ENCODE assay signal across 10 mouse cellular contexts in the genomic region with DNA sequence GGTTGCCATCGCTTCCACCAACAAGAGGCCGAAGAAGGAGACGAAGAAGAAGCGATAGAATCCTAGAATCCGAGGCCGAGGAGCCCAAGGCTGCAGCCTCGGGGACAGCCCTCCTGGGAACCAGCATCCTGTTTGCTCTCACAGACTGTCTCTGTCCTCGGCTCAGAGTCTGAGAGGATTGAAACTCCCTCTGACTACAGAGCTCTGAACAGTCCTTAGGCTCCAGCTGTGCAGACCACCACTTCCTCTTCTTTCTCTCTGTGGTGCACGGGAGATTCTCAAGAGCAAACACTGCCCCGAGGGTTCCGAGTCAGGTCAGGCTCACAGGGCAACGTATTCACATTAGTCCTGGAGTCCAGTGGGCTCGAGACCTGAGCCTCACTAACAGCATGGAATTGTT. TPM values are rescaled to one million over a fixed set of nuclear protein-coding genes. Genes with fewer than 3 reads are reported as not detected.
DNase-seq lines count a peak whose midpoint lies in the region; ATAC-seq lines count a peak whose summit lies in the region.
"Had no signal": no experiment of that assay in that cellular context is flagged by ENCODE, and none has a peak within 500 bp of the region (broad histone marks: within the 10 kb centered on the region; RNA-seq: fewer than 3 reads in every experiment).

No protein-coding gene starts in this region.

- no peaks in the 10 kb centered on the region for H3K27me3 ChIP-seq in lung, embryonic 15.5 days
- H3K27me3 ChIP-seq in embryonic facial prominence, embryonic 14.5 days (replicated peaks; ENCODE audit: control insufficient read depth, insufficient read depth, low read length) = no peaks in the 10 kb centered on the region

- H3K36me3 ChIP-seq in lung, embryonic 15.5 days = peaks cover 14% of the 10 kb centered on the region
- H3K36me3 ChIP-seq in embryonic facial prominence, embryonic 14.5 days (ENCODE audit: control insufficient read depth, insufficient read depth, low read length) = peaks cover 36% of the 10 kb centered on the region

- WGBS in lung, embryonic 15.5 days = 46% methylated on average over 13 of the region's 13 CpGs
- 30% methylated on average over 13 of the region's 13 CpGs for WGBS in embryonic facial prominence, embryonic 14.5 days

- H3K9ac ChIP-seq in lung, embryonic 15.5 days = no peak overlapping the region
- H3K9ac ChIP-seq in embryonic facial prominence, embryonic 14.5 days (ENCODE audit: low read depth, low read length) = peak overlapping the region; percentile 3; the same call in 1 of the 2 replicates

- no peak for ATAC-seq in lung, embryonic 15.5 days (ENCODE audit: borderline replicate concordance, extremely low read depth, low FRiP score, low TSS enrichment)
- ATAC-seq in embryonic facial prominence, embryonic 14.5 days (ENCODE audit: low read depth) = no peak
- ATAC-seq in megakaryocyte progenitor cell, adult 5-6 weeks (replicated peaks; ENCODE audit: poor library complexity) = peak; percentile 84

- H3K4me1 ChIP-seq in lung, embryonic 15.5 days = peaks cover 44% of the 10 kb centered on the region
- no peaks in the 10 kb centered on the region for H3K4me1 ChIP-seq in embryonic facial prominence, embryonic 14.5 days (ENCODE audit: control insufficient read depth, insufficient read depth, low read length)

- no peaks in the 10 kb centered on the region for H3K9me3 ChIP-seq in lung, embryonic 15.5 days
- no peaks in the 10 kb centered on the region for H3K9me3 ChIP-seq in embryonic facial prominence, embryonic 14.5 days (ENCODE audit: control insufficient read depth, low read length)

- DNase-seq in lung, postnatal 36 days = no peak
- DNase-seq in embryonic facial prominence, embryonic 14.5 days (ENCODE audit: low spot score) = peak; percentile 23
- peak; percentile 45 for DNase-seq in thymus, postnatal 14 days
- no peak for DNase-seq in kidney, postnatal 25 days
- no peak for DNase-seq in kidney, postnatal 4 days
- DNase-seq: gastrocnemius, postnatal 10 days; lung, postnatal 4 days had no signal

- no peak overlapping the region for H3K4me3 ChIP-seq in lung, embryonic 15.5 days
- H3K4me3 ChIP-seq in embryonic facial prominence, embryonic 14.5 days (ENCODE audit: low read depth, low read length) = no peak overlapping the region

- peak overlapping the region; percentile 95 for H3K27ac ChIP-seq in lung, embryonic 15.5 days
- H3K27ac ChIP-seq in embryonic facial prominence, embryonic 14.5 days (replicated peaks; ENCODE audit: low read depth, low read length) = no peak overlapping the region

- H3K4me2 ChIP-seq in lung, embryonic 15.5 days = no peak overlapping the region
- H3K4me2 ChIP-seq in embryonic facial prominence, embryonic 14.5 days (ENCODE audit: low read depth, low read length) = no peak overlapping the region

RNA-seq across cellular contexts. Expression of a gene that starts 22.3 kb away (rescaled TPM):
- 24.0 and 24.8 TPM in 2 replicates for polyA plus RNA-seq in lung, embryonic 15.5 days (2015; fragmentation: Nextera tagmentation; extraction: Ambion mirVana)
- polyA plus RNA-seq in embryonic facial prominence, embryonic 14.5 days (2014; fragmentation: Nextera tagmentation; extraction: Ambion mirVana) = 12.6 and 16.2 TPM in 2 replicates
- 0.27 TPM in 1 of 2 replicates, not detected in the other for total RNA-seq in megakaryocyte progenitor cell, adult 5-6 weeks (2015)
- total RNA-seq in megakaryocyte progenitor cell, adult 5-6 weeks (2017) = 0.07 TPM in 1 of 2 replicates, not detected in the other

RNA-seq across cellular contexts. Expression of a gene that starts 28.6 kb away (rescaled TPM):
- 83.9 and 89.4 TPM in 2 replicates for polyA plus RNA-seq in lung, embryonic 15.5 days (2015; fragmentation: Nextera tagmentation; extraction: Ambion mirVana)
- 39.7 and 43.3 TPM in 2 replicates for polyA plus RNA-seq in embryonic facial prominence, embryonic 14.5 days (2014; fragmentation: Nextera tagmentation; extraction: Ambion mirVana)
- 14.2 and 17.9 TPM in 2 replicates for total RNA-seq in megakaryocyte progenitor cell, adult 5-6 weeks (2015)
- total RNA-seq in megakaryocyte progenitor cell, adult 5-6 weeks (2017) = 6.2 and 7.5 TPM in 2 replicates

RNA-seq across cellular contexts. Expression of a gene that starts 48.7 kb away (rescaled TPM):
- not detected in 2 replicates for polyA plus RNA-seq in lung, embryonic 15.5 days (2015; fragmentation: Nextera tagmentation; extraction: Ambion mirVana)
- 0.51 TPM in 1 of 2 replicates, not detected in the other for polyA plus RNA-seq in embryonic facial prominence, embryonic 14.5 days (2014; fragmentation: Nextera tagmentation; extraction: Ambion mirVana)
- not detected in 2 replicates for total RNA-seq in megakaryocyte progenitor cell, adult 5-6 weeks (2015)
- total RNA-seq in megakaryocyte progenitor cell, adult 5-6 weeks (2017) = not detected in 2 replicates
- total RNA-seq: gastrocnemius, postnatal 10 days; layer of hippocampus, adult 18-20 months had no signal

Comparison
In these comparisons a context has a peak if more than half of its experiments do, and no peak if none do; other contexts are left out.
1. DNase-seq: peak in embryonic facial prominence, embryonic 14.5 days (single experiment) and thymus, postnatal 14 days (single experiment); none in lung, postnatal 36 days (single experiment), kidney, postnatal 25 days (0 of 2) and kidney, postnatal 4 days (0 of 2).